Mouse (Mus musculus) kidney, postnatal 36 days (tissue): ENCODE data around the gene Fxyd5.

Source experiments
- DNase-seq, 2 experiments: peaks; one replicate each; pipeline ENCODE4 v3.0.0; 2021 to 2022; ENCODE audit warnings: mixed read lengths in 2 of 2

Fxyd5 gene

DNA sequence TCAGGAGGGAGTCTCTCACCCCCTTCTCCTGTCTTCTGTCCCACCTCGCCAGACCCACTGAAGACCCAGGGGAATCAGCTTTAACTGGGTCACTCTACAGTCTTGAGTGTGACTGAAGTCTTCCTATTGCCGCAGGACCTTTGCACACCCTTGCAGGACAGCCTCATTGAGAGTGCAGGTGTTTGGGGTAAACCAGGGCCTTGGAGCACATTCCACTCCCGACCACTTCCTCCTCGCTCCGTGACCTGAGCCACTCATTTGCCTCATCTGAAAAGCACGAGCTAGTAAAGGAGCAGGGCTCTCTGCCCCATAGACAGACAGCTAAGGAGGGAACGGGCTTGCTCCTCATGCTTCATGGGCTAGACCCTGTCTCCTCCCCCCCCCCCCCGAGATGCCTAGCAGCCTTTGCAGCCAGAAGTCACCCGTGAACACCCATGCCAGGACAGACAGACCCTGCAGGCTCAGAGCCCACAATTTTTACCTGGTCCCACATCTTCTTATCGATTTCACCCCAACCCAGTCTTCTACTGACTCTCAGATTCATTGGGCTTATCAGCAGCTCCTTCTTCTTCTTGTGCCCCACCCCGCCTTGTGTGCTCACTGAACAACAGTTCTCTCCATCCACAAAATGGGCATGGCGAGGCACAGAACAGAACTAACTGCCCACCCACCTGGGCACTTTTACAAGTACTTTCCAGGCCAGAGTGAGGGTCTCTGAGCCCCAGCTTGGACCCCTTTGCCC lies 1.8 kb downstream of the Fxyd5 start:
- no peak for DNase-seq

DNA sequence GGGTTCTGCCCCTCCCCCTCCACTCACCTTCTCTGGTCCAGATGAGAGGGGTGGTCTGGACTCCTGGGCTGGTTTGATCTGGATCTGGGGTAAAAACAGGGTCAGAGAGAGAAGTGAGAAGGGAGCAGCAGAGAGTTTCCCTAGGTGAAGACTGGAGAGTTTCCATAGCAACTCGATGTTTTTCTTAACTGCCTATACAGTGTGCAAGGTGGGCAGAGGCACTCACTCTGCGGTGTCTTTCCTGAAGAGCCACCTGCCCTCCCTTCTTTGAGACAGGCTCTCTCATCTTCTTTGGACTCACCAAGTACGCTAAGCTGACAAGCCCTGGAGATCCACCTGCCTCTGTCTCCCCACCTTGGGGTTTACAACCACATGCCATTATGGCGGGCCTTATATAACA lies 3.3 kb downstream of the Fxyd5 start:
- DNase-seq = no peak

DNA sequence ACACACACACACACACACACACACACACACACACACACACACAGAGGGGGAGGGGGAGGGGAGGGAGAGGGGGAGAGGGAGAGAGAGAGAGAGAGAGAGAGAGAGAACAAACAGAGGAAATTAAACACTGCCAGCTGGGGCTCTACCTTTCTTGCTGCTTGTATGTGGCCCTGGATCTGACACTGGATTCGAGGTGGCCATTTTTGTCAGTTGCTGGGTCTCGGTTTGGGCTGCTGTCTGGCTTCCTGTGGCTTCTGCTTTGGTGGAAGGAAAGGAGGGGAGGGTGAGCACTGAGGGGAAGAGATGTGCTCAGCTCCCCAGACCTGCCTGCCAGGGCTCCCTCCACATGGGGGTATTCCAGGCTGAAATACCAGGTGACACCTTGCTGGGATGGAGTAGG lies 4.6 kb downstream of the Fxyd5 start:
- DNase-seq = no peak

DNA sequence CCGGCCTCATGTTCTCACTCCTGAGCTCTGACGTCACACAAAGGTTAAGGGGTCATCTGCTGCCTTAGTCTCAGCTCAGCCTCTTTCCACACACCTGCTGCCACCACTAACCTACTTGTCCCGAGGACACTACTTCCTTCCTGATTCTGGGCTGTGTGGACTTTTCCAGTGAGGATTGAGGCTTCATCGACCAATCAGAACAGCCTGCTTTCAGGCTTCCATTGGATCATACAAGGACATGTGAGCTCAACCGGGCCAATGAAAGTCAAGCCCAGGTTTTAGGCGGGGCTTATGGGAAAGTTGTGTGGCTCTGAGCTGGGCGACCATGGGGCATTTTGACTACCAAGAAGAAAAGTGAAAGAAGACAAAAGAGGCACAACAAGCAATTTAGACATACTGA lies 5.4 kb downstream of the Fxyd5 start:
- DNase-seq = no peak

DNA sequence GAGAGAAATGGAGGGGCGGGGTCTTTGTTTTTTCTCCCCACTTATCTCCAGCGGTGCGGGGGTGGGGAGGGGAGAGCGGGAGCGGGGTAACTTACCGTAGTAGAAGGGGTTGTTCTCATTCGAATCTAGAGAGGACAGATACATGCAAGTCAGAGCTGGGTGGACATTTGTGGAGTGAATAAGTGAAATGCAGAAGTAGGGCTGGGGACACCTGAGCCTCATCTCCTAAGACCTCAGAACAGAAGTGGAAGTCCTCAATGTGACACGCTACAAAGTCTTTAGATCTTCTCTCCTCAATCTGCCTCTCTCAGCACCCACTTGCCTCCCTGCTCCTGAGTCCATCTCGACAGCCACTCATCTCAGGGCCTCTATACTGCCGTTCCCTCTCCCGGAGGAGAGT lies 7.0 kb downstream of the Fxyd5 start:
- DNase-seq = no peak

DNA sequence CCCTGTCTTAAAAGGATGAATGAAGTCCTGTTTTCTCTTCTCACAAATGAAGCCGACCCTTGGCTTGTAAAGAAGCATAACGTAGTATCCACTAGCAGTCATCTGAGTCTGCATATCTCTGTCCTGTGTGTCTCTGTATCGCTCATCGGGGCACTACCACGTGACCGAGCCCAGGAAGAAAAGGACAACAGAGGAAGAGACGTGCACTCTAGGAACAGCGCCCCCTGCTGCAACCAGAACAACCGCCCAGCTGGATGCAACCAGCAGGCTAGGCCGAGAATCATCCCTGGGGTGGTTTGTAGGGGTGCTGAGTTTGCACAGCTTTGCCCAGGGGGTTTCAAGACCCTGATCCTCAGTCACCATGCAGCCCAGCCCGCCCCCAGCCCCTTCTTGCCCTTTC lies 7.5 kb downstream of the Fxyd5 start:
- DNase-seq = peak in 1 of 2 experiments; percentile 34

DNA sequence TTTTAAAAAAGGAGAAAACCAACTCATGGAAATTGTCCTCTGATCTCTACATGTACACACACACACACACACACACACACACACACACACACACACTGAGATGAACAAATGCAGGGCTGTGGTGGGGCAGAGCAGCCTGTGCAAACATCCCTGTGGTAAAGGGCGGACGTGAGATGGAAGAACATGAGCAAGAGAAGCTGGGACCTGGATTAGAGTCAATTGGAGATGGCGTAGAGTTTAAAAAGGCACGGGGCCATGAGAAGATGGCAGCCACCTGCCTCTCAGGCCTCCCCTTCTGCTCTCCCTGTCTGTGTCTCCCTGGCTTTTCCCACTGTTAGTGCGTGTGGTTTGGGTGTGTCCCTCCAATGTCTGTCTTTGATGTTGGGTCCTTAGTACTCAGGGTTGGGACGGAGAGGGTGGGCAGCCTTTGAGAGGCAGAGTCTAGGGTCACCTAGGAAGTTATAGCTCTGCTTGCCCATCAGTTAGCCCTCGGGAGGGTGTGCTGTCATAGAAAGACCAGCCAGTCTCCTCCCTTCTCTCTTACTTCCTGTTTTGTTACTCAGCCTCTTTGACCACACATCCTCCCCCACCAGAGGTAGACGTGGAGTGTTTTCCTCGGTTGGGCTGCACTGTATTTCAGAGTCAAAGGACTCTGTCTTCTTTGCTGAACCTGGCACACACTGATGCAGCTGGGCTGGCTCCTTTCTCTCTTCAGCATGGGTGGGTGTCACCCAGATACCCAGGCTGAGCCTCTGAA lies 8.7 kb downstream of the Fxyd5 start:
- DNase-seq = no peak

DNA sequence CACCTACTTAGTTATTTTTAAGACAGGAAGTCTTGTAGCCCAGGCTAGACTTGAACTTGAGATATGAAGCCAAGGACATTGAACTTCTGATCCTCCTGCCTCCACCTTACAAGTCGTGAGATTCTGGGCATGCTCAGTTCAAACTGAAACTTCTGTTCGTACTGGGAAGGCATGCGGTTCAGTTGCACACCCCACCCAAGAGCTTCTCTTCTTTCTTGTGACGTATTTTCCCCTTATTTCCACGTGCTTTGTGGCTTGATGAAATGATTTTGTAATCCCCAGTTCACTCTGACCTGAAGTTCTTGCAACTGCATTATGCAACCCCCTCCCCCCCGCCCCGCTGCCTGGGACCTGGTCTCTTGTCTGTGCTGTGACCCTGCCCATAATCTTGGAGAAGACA lies 10.6 kb downstream of the Fxyd5 start:
- no peak for DNase-seq

DNA sequence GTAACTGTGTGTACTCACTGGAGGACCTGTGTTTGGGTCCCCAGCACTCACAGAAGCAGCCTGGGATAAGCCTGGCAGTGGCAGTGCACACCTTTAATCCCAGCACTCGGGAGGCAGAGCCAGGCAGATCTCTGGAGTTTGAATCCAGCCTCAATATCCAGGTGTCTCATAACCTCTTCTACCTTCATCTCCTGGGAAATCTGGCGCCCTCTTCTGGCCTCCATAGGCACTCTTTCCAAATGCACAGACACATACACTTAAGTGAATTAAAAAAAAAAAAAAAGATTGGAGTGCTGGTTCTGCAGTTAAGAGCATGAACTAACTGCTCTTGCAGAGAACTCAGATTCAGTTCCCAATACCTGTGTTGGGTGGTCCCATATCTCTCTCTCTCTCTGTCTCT lies 11.6 kb downstream of the Fxyd5 start:
- peak in 1 of 2 experiments; percentile 25 for DNase-seq

DNA sequence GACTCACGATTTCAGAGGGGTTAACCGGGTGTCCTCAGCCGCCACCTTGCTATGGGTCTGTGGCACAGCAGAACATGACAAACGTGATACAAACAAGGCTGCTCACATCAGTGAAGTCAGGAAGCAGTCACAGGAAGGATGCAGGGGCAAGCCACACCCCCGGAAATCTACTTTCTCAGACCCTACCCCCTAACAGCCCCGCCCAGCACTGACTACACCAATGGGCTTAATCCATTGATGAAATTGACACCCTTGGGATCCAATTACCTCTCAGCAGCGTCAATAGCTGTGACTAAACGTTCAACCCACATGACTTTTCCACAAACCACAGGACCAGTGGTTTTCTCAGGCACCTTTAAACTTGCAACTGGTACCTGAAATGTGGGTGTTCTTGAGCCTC lies 13.7 kb downstream of the Fxyd5 start:
- no peak for DNase-seq

DNA sequence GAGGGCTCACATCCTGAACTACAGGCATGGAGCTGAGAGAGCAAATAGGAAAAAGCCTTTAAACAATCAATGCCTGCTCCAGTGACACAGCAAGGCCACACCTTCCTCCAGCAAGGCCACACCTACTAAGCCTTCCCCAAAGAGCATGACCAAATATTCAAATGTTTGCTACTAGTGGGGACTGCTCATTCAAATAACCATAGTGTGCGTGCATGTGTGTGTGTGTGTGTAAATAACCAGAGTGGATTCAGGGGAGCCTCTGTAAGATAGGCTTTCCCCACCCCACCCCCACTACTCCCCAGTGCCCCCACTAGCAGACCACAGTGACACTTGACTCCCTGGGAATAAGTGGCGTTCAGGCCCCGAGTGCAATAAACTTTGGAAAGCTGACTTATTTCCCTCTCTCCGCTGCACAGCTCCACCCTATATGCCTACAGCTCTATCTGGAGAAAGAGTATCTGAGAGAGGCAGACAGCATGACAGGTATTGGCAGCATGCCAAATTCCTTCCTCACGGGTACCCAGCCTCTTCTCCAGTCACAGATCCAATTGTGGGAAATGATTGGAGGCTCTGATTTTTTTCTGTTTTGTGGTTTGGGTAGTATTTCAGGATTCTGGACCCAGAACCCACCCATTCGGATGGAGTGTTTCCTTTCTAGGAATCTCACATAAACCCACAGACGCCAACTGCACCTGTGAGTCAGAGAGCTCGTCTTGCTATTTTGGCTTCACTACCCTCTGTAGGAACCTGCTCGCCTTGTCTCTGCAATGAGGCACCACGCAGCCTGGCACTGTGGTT lies 25.0 kb downstream of the Fxyd5 start:
- DNase-seq = peak; percentile 35 to 51

DNA sequence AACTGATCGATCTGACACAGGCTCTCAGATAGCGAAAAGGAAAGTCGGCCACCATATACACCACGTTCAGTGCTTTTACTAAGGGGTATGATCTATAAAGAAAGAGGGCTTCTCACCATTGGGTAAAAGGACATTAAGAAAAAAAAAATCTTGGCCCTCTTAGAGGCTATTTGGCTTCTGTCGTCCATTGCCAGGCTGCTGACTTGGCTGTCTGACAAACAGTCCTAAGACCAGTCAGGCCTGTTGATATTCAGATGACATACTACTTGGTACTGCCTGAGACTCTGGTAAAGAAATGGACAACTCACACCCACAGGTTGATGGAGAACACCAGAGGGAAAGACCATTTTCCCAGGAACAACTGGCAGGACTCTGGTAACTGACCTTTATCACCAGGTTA lies 29.3 kb downstream of the Fxyd5 start:
- no peak for DNase-seq

DNA sequence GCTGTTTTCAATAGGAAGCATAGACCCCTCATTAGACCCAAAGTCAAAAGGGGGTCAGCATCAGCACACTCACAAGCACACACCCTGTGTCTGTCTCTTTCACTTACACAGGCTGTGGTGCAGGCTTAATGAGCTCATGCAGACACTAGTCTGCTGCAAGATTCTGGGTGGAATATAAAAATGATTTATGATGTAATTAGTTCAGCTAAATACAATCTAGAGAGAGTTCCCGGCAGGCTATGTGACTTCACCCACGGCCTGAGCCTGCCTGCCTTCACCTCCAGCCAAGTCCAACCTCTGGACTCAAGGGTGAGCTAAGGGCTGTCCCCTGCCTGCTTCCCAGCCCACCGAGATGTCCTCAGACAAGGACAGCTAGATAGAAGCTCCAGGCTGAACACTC lies 33.4 kb downstream of the Fxyd5 start:
- peak in 1 of 2 experiments; percentile 13 for DNase-seq

DNA sequence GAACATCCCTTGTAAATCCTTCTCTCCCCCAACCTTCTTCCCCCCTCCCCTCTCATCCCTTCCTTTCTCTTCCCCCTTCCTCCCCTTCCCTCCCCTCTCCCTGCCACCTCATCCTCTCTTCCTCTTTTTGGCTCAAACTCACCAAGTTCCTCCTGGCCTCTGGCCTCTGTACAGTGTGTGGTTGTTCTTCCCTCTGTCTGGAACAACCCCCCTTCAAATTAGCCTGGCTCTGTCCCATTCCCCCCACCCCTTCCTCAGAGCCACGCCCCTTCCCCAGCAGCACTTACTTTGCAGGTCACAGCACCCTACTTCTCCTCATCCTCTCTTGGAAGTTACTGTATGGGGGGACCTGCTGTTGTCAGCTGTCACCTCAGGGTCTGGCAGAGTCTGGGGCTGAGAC lies 34.1 kb downstream of the Fxyd5 start:
- peak; percentile 12 to 19 for DNase-seq

DNA sequence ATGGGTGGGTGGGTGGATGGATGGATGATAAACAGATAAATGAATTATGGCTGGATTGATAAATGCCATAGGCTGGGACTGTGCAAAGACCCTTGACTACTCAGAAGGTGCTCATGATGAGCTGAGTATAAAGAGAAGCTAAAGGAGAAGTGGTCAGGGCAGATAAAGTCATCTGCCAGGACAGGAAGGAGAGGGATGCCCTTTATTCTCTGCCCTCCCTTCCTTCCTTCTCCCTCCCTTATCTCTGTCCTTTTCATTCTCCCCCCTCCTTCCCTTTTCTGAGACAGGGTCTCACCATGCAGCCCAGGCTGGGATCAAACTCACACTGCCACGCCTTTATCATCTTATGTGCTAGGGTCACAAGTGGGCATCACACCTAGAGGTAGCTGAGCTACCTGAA lies 34.5 kb downstream of the Fxyd5 start:
- no peak for DNase-seq

DNA sequence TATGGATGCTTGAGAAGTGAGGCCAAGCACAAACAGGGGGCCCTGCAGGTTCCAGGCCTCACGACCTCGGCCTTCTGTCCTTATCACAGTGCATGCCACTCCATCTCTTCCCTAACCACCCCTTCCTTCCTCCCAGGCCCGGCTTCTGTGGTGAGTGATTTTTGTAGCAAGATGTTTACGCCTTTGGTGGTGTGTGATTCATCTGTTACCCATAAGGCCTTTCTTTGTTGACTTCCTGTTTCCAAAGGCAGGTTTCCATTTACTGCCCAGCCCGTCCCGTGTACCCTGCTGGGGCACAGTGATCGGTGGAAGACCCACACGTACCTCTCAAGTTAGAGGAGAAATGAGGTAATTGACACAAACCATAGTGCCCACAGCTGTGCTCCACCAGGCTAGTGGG lies 39.6 kb downstream of the Fxyd5 start:
- peak; percentile 29 to 34 for DNase-seq

DNA sequence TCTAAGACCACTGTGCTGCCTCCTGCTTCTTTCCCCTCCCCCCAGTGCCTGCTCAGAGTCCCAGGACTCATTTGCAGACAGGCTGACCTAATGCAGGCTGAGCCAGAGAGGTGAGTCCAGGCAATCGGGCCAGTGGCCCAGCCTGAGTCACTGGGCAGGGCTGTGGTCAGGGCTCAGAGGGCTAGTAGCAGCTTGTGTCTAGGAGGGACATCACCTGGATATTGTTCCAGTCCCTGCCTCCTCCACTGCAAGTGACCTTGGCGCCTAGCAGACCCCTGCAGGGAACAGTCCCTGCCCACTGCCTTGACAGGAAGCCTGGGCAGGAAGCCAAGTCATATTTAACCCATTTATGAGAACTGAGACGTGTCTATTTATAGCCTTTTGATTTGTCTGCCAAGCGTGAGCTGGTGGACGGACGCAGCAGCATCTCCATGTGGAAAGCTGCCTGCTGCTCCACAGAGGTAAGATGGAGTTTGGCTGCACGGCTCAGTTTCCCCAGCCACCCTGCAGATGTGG lies 41.7 kb downstream of the Fxyd5 start:
- DNase-seq = peak; percentile 66 to 78

DNA sequence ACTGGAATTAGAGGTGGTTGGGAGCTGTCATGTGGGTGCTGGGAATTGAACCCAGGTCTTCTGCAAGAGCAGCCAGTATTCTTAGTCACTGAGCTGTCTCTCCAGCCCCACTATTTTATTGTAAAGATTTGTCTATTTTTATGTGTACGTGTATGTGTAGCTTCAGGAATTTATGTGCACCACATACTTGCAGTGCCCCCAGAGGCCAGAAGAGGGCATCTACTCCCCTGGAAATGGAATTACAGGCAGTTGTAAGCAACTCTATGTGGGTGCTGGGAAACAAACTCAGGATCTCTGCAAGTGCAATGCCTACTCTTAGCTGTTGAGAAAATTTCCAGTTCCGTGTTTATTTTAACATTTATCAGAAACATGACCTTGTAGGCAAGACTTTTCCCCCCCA lies 45.8 kb downstream of the Fxyd5 start:
- no peak for DNase-seq

DNA sequence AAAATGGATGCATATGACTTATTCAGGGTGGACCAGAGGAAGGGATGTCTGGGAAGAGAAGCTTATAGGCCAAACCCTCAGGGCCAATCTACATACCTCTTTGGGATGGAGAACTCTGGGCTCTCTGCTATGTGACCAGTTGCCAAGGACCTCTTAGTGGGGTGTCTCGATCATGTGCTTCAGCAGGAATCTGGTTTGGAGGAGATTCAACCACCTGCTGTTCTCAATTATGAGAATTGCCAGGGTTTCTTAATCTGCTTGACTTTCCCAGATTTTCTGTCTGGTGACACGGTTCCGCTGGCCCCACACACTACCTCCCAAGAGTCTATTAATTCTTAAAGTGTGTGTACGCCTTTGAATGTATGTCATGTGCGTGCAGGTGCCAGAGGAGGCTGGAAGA lies 48.3 kb downstream of the Fxyd5 start:
- no peak for DNase-seq

DNA sequence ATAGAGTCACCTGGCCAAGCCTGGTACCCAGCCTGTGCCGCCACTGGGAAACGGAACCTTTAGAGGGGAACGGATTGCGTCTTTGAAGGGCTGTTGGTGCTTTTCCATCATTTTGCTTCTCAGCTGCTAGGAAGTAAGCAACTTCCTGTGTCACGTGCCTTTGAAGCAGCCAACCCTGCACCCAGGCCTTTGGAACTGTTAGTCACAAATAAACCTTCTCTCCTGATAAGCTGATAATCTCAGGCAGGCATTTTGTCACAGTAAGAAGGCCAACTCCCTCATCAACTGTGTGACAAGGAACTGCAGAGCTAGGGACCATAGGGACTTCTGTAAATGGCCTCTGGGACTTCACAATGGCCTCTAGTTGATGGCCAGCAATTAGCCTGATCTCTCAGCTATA lies 50.1 kb downstream of the Fxyd5 start:
- no peak for DNase-seq

DNA sequence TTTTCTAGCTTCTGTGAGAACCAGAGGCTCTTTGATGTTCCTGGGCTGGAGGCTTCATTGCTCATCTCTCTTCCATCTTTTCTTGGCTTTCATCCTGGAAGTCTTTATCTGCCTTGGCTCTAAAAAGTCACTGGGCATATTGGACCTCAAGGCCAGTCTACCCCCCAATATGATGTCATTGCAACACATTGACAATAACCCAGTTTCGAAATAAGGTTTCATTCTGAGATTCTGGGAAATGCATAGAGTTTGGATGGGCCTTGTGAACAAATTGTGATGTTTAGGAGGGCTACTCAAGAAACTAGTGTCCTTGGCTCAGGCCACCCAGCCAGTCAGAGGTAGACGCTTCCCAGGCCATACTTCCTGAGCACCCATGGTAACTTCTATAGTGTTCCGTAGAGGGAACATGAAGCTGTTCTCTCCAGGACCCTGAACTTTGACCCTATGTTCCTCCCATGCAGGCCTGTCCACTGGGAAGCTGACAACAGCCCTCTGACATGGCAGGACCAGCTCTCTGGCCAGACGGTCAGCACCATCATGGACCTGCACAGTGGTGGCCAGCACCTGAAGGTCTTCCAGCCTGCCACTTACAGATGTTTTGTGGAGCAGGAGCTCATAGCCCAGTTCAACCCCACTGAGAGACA lies 53.6 kb downstream of the Fxyd5 start:
- DNase-seq = no peak

DNA sequence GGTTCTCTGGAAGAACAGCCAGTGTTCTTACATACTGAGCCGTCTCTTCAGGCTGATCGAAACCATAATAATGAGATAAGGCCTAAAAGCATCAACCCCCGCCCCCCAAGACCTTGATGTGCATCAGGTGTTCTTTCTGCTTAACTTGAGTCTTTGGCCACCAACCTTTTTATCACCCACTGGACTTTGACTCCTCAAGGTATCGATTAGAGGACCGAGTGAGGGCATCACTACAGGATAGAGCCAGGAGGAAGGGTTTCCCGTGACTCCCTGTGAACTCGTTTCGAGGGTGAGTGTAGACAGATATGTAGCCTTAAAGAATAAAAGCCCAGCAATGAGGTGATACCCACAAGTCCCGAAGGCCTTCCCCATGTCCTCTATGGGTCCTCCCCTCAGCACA lies 56.9 kb downstream of the Fxyd5 start:
- no peak for DNase-seq
